In genomic region chr1:34273922-34274321, GRCm38 (mm10) we compare ENCODE assay signal across 28 mouse cellular contexts.
"Had no signal": no experiment of that assay in that cellular context is flagged by ENCODE, and none has a peak within 500 bp of the region (broad histone marks: within the 10 kb centered on the region; RNA-seq: fewer than 3 reads in every experiment).

No protein-coding gene starts in this region.

- H3K4me1 ChIP-seq: embryonic facial prominence, embryonic 10.5 days; embryonic facial prominence, embryonic 12.5 days; embryonic facial prominence, embryonic 13.5 days; forebrain, embryonic 10.5 days; forebrain, embryonic 12.5 days; forebrain, embryonic 13.5 days; forebrain, embryonic 15.5 days had no signal

- ATAC-seq: forebrain, embryonic 13.5 days; forebrain, embryonic 14.5 days; forebrain, embryonic 15.5 days; forebrain, embryonic 16.5 days; forebrain, postnatal 0 days had no signal

- H3K4me2 ChIP-seq: embryonic facial prominence, embryonic 12.5 days; embryonic facial prominence, embryonic 13.5 days; embryonic facial prominence, embryonic 15.5 days; forebrain, embryonic 12.5 days; forebrain, embryonic 13.5 days; forebrain, embryonic 15.5 days had no signal

- DNase-seq: cerebellum, adult 2 months; cerebellum, adult 8-10 months; cerebellum, adult 9-10 months; cerebellum, adult 9-11 months; cerebellum, postnatal 10 days; cerebellum, postnatal 14 days; cerebellum, postnatal 25 days; cerebellum, postnatal 36 days; embryo, embryonic 11 days; forebrain, postnatal 0 days; gastrocnemius, adult 2 months; gastrocnemius, postnatal 10 days; gastrocnemius, postnatal 14 days; gastrocnemius, postnatal 25 days; gastrocnemius, postnatal 36 days; heart, adult 18-20 months; heart, adult 2 months had no signal

- H3K27me3 ChIP-seq: embryonic facial prominence, embryonic 12.5 days; embryonic facial prominence, embryonic 13.5 days; embryonic facial prominence, embryonic 15.5 days; forebrain, embryonic 12.5 days; forebrain, embryonic 13.5 days; forebrain, embryonic 15.5 days had no signal

- H3K27ac ChIP-seq: embryonic facial prominence, embryonic 10.5 days; embryonic facial prominence, embryonic 12.5 days; embryonic facial prominence, embryonic 13.5 days; embryonic facial prominence, embryonic 15.5 days; forebrain, embryonic 10.5 days; forebrain, embryonic 12.5 days; forebrain, embryonic 13.5 days; forebrain, embryonic 15.5 days; gastrocnemius, adult 2 months; heart, adult 2 months had no signal

- H3K9me3 ChIP-seq: embryonic facial prominence, embryonic 10.5 days; embryonic facial prominence, embryonic 12.5 days; embryonic facial prominence, embryonic 13.5 days; embryonic facial prominence, embryonic 15.5 days; forebrain, embryonic 10.5 days; forebrain, embryonic 12.5 days; forebrain, embryonic 13.5 days; forebrain, embryonic 15.5 days had no signal

- H3K9ac ChIP-seq: embryonic facial prominence, embryonic 12.5 days; embryonic facial prominence, embryonic 13.5 days; embryonic facial prominence, embryonic 15.5 days; forebrain, embryonic 12.5 days; forebrain, embryonic 13.5 days; forebrain, embryonic 15.5 days; forebrain, postnatal 0 days had no signal

- H3K4me3 ChIP-seq: embryonic facial prominence, embryonic 10.5 days; embryonic facial prominence, embryonic 12.5 days; embryonic facial prominence, embryonic 13.5 days; embryonic facial prominence, embryonic 15.5 days; erythroblast, embryonic 14.5 days; forebrain, embryonic 10.5 days; forebrain, embryonic 12.5 days; forebrain, embryonic 13.5 days; forebrain, embryonic 15.5 days; gastrocnemius, adult 2 months; heart, adult 2 months had no signal
